Mouse (Mus musculus): ENCODE data around the gene Gm29564. TPM values are rescaled to one million over a fixed set of nuclear protein-coding genes. Genes with fewer than 3 reads are reported as not detected.

Gm29564 gene
- polyA plus RNA-seq (2014; fragmentation: Illumina TruSeq; extraction: RNeasy Lipid Tissue Mini Kit (QIAGEN cat#74804); ENCODE audit: low replicate concordance) = not detected

GRCm38 (mm10) chrY:78212693-78213092, at the start of gene Gm29564:
TSS of gene Gm29564 (plus strand) at chrY:78212993.

Other genes starting within 250 kb of the Gm29564 start
- not detected for gene Gm20867, start 249.8 kb upstream of the Gm29564 start, polyA plus RNA-seq (2014; fragmentation: Illumina TruSeq; extraction: RNeasy Lipid Tissue Mini Kit (QIAGEN cat#74804); ENCODE audit: low replicate concordance)

All from small intestine, adult 10 weeks (tissue).